Mouse (Mus musculus): ENCODE data around the gene Sh3pxd2a. TPM values are rescaled to one million over a fixed set of nuclear protein-coding genes. Genes with fewer than 3 reads are reported as not detected.

Sh3pxd2a gene
- polyA plus RNA-seq, 1 experiment from 2014 or later, result 6.9 TPM

GRCm38 (mm10) chr19:47449513-47450227, 14.5 kb downstream of the Sh3pxd2a start:
- Histone ChIP-seq H3K4me2 (replicated peaks; ENCODE audit: low read depth, low read length) (no peak overlapping the region), H3K4me3 (ENCODE audit: low read depth, low read length) (no peak overlapping the region), H3K36me3 (ENCODE audit: control insufficient read depth, insufficient read depth, low read length) (no peaks in the 10 kb centered on the region), H3K27me3 (ENCODE audit: control insufficient read depth, insufficient read depth, low read length) (no peaks in the 10 kb centered on the region), H3K4me1 (replicated peaks; ENCODE audit: control insufficient read depth, insufficient read depth, low read length) (peaks cover 15% of the 10 kb centered on the region), H3K27ac (ENCODE audit: low read depth, low read length) (no peak overlapping the region), H3K9me3 (ENCODE audit: control insufficient read depth, low read length) (no peaks in the 10 kb centered on the region), H3K9ac (ENCODE audit: low read depth, low read length) (no peak overlapping the region)
- 56% methylated on average over 4 of the region's 4 CpGs for WGBS
- DNase-seq (ENCODE audit: low spot score) (no peak), ATAC-seq (ENCODE audit: low FRiP score) (no peak)

GRCm38 (mm10) chr19:47448618-47449151, 15.5 kb downstream of the Sh3pxd2a start:
- no peak overlapping the region for H3K27ac ChIP-seq (ENCODE audit: low read depth, low read length)
- DNase-seq (ENCODE audit: low spot score) (no peak), ATAC-seq (ENCODE audit: low FRiP score) (no peak)
- no peaks in the 10 kb centered on the region for H3K36me3 ChIP-seq (ENCODE audit: control insufficient read depth, insufficient read depth, low read length)
- H3K4me3 ChIP-seq (ENCODE audit: low read depth, low read length), result no peak overlapping the region
- peaks cover 15% of the 10 kb centered on the region for H3K4me1 ChIP-seq (replicated peaks; ENCODE audit: control insufficient read depth, insufficient read depth, low read length)
- no peaks in the 10 kb centered on the region for H3K9me3 ChIP-seq (ENCODE audit: control insufficient read depth, low read length)
- WGBS, result 80% methylated on average over 14 of the region's 14 CpGs
- no peak overlapping the region for H3K4me2 ChIP-seq (replicated peaks; ENCODE audit: low read depth, low read length)
- no peak overlapping the region for H3K9ac ChIP-seq (ENCODE audit: low read depth, low read length)
- no peaks in the 10 kb centered on the region for H3K27me3 ChIP-seq (ENCODE audit: control insufficient read depth, insufficient read depth, low read length)

GRCm38 (mm10) chr19:47446841-47447365, 17.3 kb downstream of the Sh3pxd2a start:
- DNase-seq (ENCODE audit: low spot score) (no peak), ATAC-seq (ENCODE audit: low FRiP score) (no peak; the same call in 1 of the 2 replicates)
- no peaks in the 10 kb centered on the region for H3K27me3 ChIP-seq (ENCODE audit: control insufficient read depth, insufficient read depth, low read length)
- 56% methylated on average over 8 of the region's 9 CpGs for WGBS
- no peak overlapping the region for H3K4me2 ChIP-seq (replicated peaks; ENCODE audit: low read depth, low read length)
- H3K4me3 ChIP-seq (ENCODE audit: low read depth, low read length), result no peak overlapping the region
- no peak overlapping the region for H3K9ac ChIP-seq (ENCODE audit: low read depth, low read length)
- H3K36me3 ChIP-seq (ENCODE audit: control insufficient read depth, insufficient read depth, low read length), result no peaks in the 10 kb centered on the region
- no peaks in the 10 kb centered on the region for H3K9me3 ChIP-seq (ENCODE audit: control insufficient read depth, low read length)
- no peak overlapping the region for H3K27ac ChIP-seq (ENCODE audit: low read depth, low read length)
- peaks cover 15% of the 10 kb centered on the region for H3K4me1 ChIP-seq (replicated peaks; ENCODE audit: control insufficient read depth, insufficient read depth, low read length)

GRCm38 (mm10) chr19:47446130-47446529, 18.1 kb downstream of the Sh3pxd2a start:
- no peak for ATAC-seq (ENCODE audit: low FRiP score)
- no peaks in the 10 kb centered on the region for H3K36me3 ChIP-seq (ENCODE audit: control insufficient read depth, insufficient read depth, low read length)
- H3K9ac ChIP-seq (ENCODE audit: low read depth, low read length), result no peak overlapping the region
- no peaks in the 10 kb centered on the region for H3K9me3 ChIP-seq (ENCODE audit: control insufficient read depth, low read length)
- H3K4me2 ChIP-seq (replicated peaks; ENCODE audit: low read depth, low read length), result no peak overlapping the region
- no peak for DNase-seq (ENCODE audit: low spot score)
- no peak overlapping the region for H3K27ac ChIP-seq (ENCODE audit: low read depth, low read length)
- H3K4me3 ChIP-seq (ENCODE audit: low read depth, low read length), result no peak overlapping the region
- peaks cover 15% of the 10 kb centered on the region for H3K4me1 ChIP-seq (replicated peaks; ENCODE audit: control insufficient read depth, insufficient read depth, low read length)
- 89% methylated on average over 9 of the region's 9 CpGs for WGBS
- H3K27me3 ChIP-seq (ENCODE audit: control insufficient read depth, insufficient read depth, low read length), result no peaks in the 10 kb centered on the region

GRCm38 (mm10) chr19:47445726-47446125, 18.5 kb downstream of the Sh3pxd2a start:
- no peaks in the 10 kb centered on the region for H3K27me3 ChIP-seq (ENCODE audit: control insufficient read depth, insufficient read depth, low read length)
- no peak overlapping the region for H3K4me2 ChIP-seq (replicated peaks; ENCODE audit: low read depth, low read length)
- ATAC-seq (ENCODE audit: low FRiP score) (no peak), DNase-seq (ENCODE audit: low spot score) (no peak)
- no peak overlapping the region for H3K27ac ChIP-seq (ENCODE audit: low read depth, low read length)
- H3K4me1 ChIP-seq (replicated peaks; ENCODE audit: control insufficient read depth, insufficient read depth, low read length), result peaks cover 12% of the 10 kb centered on the region
- H3K9me3 ChIP-seq (ENCODE audit: control insufficient read depth, low read length), result no peaks in the 10 kb centered on the region
- no peak overlapping the region for H3K4me3 ChIP-seq (ENCODE audit: low read depth, low read length)
- no peak overlapping the region for H3K9ac ChIP-seq (ENCODE audit: low read depth, low read length)
- 84% methylated on average over 6 of the region's 6 CpGs for WGBS
- H3K36me3 ChIP-seq (ENCODE audit: control insufficient read depth, insufficient read depth, low read length), result no peaks in the 10 kb centered on the region

- no peaks in the 10 kb centered on the region for H3K36me3 ChIP-seq (ENCODE audit: control insufficient read depth, insufficient read depth, low read length)
- 39% methylated on average over 12 of the region's 12 CpGs for WGBS
- H3K4me3 ChIP-seq (ENCODE audit: low read depth, low read length), result no peak overlapping the region
- H3K9me3 ChIP-seq (ENCODE audit: control insufficient read depth, low read length), result no peaks in the 10 kb centered on the region
- ATAC-seq (ENCODE audit: low FRiP score), result no peak
- no peak overlapping the region for H3K4me2 ChIP-seq (replicated peaks; ENCODE audit: low read depth, low read length)
- no peaks in the 10 kb centered on the region for H3K27me3 ChIP-seq (ENCODE audit: control insufficient read depth, insufficient read depth, low read length)
- no peak for DNase-seq (ENCODE audit: low spot score)
- H3K4me1 ChIP-seq (replicated peaks; ENCODE audit: control insufficient read depth, insufficient read depth, low read length), result peaks cover 7% of the 10 kb centered on the region
- H3K27ac ChIP-seq (ENCODE audit: low read depth, low read length), result no peak overlapping the region
- H3K9ac ChIP-seq (ENCODE audit: low read depth, low read length), result no peak overlapping the region
Measured at GRCm38 (mm10) chr19:47444488-47444887, 19.7 kb downstream of the Sh3pxd2a start.

- Histone ChIP-seq H3K4me3 (ENCODE audit: low read depth, low read length) (no peak overlapping the region), H3K27me3 (ENCODE audit: control insufficient read depth, insufficient read depth, low read length) (no peaks in the 10 kb centered on the region), H3K4me1 (replicated peaks; ENCODE audit: control insufficient read depth, insufficient read depth, low read length) (peaks cover 7% of the 10 kb centered on the region), H3K9ac (ENCODE audit: low read depth, low read length) (no peak overlapping the region), H3K27ac (ENCODE audit: low read depth, low read length) (no peak overlapping the region), H3K9me3 (ENCODE audit: control insufficient read depth, low read length) (no peaks in the 10 kb centered on the region), H3K4me2 (replicated peaks; ENCODE audit: low read depth, low read length) (no peak overlapping the region), H3K36me3 (ENCODE audit: control insufficient read depth, insufficient read depth, low read length) (no peaks in the 10 kb centered on the region)
- WGBS, result 71% methylated on average over 6 of the region's 6 CpGs
- ATAC-seq (ENCODE audit: low FRiP score), result no peak
- no peak for DNase-seq (ENCODE audit: low spot score)
Measured at GRCm38 (mm10) chr19:47442294-47442627, 21.9 kb downstream of the Sh3pxd2a start.

GRCm38 (mm10) chr19:47441541-47442293, 22.5 kb downstream of the Sh3pxd2a start:
- WGBS, result 81% methylated on average over 17 of the region's 17 CpGs
- no peak for ATAC-seq (ENCODE audit: low FRiP score)
- Histone ChIP-seq H3K4me1 (replicated peaks; ENCODE audit: control insufficient read depth, insufficient read depth, low read length) (peaks cover 3% of the 10 kb centered on the region; the same call in 1 of the 2 replicates), H3K27me3 (ENCODE audit: control insufficient read depth, insufficient read depth, low read length) (no peaks in the 10 kb centered on the region), H3K27ac (ENCODE audit: low read depth, low read length) (no peak overlapping the region), H3K9me3 (ENCODE audit: control insufficient read depth, low read length) (no peaks in the 10 kb centered on the region), H3K36me3 (ENCODE audit: control insufficient read depth, insufficient read depth, low read length) (no peaks in the 10 kb centered on the region), H3K4me3 (ENCODE audit: low read depth, low read length) (no peak overlapping the region), H3K9ac (ENCODE audit: low read depth, low read length) (no peak overlapping the region), H3K4me2 (replicated peaks; ENCODE audit: low read depth, low read length) (no peak overlapping the region)
- DNase-seq (ENCODE audit: low spot score), result peak; percentile 25

Measured in hindbrain, embryonic 11.5 days (tissue).